Mouse (Mus musculus) testis, postnatal 10 days (tissue): ENCODE measurements around the gene Ap5m1.
"Not testable (repeated sequence)": the region's sequence is repeated elsewhere in the genome, so short reads cannot be mapped to it uniquely, and the experiment has no call there.

Experiments used
- DNase-seq: peaks from one replicate; pipeline ENCODE4 v3.0.0; 2021; ENCODE audit warnings: low spot score

Ap5m1 gene

DNA sequence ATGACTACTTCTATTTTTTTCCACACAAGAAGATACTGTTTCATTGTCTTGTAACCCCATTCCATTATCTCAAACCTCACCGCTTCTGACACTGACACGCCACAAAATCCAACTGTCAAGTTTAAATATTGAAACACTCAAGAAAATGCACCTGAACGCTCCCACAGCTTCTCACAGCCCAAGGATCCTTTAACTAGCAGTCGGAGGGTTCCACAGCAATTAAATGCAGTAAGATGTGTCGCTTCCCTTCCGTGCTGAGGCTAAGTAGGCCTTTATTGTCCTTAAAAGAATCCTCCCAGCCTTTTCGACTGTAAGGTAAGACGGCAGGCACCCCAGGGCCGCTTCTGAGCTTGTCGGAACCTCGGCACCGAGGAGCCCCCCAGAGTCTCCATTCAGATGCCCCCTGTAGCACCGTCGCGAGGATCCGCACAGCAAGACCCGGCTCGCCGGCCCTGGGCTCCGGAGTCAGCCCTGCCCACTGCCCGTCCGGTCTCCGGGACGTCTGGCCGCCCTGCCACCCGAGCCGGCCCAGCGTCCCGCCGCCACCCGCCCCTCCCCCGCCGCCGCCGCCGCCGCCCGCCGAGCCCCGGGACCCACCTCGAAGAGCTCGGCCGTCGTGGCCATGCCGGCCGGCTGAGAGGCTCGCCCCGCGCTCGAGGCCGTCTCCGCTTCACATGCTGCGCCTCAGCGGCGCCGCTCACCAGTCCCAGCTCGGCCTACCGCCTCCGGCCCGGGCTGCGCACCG lies at the start of gene Ap5m1:
Ap5m1 (plus strand) TSS at position 569 of the 745 bp plus-strand sequence.
- peak; percentile 66 for DNase-seq

DNA sequence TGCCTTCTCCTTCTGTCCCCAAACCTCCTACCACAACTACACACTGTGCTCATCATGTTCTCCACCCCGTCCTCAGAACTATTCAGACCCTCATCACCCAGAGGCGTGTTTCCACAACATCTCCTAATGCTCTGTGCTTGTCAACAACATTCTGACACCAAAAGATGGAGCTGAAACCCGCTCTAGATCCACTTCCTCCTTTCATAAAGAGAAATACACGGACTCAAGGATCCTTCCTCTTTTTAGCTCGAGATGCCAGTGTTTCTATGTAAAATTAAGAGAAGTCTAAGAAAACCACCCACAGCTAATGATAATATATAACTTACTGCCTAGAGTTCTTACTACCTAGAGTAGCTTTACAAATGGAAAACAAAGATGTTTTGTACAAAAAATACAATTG lies 46.1 kb upstream of the Ap5m1 start:
- DNase-seq, result no peak

DNA sequence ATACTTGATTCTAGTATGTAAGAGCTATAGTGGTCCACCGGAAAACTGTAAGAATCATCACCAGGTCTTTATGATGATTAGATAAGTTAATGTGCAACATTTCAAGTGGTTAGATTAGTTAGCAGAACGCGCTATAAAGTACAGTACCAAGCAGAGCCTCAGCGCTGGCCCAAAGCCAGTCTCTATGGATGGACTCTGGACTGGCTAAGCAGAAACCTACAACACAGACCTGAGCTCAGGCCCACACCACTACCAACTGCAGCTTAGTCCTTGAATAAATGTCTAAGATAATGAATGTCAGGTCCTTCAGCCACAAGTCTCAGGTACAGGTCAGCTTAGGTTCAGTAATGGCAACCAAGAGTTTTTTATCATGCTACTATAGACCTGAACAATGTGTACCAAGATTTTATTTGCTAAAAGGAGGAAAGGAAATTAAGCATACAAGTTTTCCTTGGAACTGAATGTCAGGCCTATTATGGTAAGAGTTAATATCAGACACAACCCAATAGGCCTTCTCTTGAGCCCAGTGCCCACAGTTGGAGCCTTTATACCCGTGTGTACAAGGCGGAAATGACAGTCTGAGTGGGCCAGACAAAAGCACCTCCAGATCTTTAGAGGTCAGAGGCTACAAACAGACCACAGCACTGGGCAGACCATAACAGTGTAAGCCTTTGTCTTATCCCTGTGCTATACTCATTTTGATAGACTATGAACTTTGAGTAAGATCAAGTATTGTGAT lies 38.7 kb upstream of the Ap5m1 start:
- no peak for DNase-seq

DNA sequence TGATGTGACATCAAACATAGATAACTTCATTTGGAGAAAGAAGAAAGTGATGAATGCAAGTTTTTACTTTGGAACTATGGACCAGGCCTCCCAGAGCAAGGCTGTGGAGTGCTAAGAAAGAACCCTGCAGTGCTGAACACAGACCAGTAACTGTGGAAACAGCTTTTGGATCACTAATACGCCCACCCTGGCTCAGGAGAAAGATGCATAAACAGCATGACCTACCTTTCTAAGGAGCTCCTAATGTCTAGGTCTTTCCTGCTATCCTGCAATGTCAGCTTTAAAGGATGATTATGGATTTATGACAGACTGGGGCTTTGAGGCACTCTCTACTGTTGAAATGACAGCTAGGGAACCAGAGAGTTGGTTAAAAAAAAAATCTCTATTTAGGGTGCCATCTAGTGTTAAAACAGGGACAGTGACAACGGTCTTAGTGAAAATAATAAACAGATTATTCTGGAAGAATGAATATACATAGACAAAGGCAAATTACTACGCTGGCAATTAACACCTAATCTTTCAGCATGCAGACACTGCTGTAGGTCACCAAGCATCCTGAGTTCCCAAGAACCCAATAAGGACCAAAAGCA lies 38.0 kb upstream of the Ap5m1 start:
- no peak for DNase-seq

DNA sequence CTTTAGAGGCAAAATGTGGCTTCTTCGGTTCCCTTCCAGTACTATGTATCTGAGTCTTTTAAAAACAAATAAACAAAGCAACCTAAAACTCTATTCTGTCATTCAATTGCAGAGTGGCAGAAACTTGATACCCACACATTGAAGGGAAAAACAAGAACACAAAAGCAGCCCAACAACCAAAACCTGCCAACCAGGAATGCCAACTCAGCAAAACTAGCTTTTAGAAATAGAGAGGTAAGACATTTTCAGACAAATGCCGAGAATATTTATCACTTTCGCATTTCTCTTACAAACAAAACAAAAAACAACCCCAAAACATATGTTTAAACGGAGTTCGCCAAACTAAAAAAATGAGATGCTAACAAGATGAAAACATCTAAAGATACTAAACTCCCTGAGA lies 36.9 kb upstream of the Ap5m1 start:
- DNase-seq, result no peak

DNA sequence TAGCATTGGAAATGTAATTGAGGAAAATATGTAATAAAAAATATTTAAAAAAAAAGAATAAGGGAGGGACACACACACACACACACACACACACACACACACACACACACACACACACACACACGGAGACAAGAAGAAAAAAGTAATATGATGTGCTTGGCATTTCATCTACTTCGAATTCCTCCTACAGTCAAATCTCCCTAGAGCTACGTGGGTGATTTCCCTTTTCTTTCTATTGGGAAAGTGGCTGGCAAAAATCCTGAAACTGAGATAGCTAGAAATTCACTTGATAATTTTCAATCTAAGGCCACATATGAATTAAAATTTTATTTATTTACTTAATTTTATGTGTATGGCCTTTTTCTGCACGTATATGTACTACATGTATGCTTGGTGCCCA lies 20.3 kb upstream of the Ap5m1 start:
- DNase-seq, result no peak

DNA sequence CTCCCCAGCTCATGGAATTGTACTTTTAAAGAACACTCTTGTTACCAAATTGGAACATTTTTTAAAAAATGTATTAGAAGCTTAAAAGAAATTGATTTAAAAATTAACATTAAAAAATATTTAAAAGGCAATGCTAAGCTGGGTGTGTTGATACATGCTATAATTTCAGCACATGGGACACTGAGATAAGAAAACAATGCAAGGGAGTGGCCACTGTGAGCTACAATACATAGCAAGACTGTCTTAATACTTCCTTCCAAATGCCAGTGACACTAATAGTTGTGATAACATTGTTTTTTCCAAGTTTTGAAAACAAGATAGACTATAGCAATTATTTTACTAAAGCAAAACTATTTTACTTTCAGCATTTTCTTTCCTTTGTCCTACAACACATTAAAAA lies 16.4 kb upstream of the Ap5m1 start:
- DNase-seq, result no peak

DNA sequence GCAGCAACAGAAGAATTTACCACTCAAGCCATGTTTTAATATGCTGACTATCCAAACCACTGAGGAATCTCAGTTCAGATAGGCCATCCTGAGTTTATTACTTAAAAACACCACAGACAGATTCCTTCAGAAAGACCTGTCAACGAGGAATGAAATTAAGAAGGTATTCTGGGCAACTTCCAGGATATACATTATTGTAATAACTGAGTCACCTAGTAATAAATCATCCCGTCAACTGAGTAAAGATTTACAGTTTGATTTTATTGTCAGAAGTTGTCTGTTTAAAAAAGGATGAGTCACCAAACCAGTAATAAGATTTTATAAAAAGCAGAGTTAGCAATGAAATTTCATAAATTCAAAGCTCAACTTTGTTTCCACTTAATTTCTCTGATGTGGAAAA lies 2.1 kb upstream of the Ap5m1 start:
- no peak for DNase-seq

DNA sequence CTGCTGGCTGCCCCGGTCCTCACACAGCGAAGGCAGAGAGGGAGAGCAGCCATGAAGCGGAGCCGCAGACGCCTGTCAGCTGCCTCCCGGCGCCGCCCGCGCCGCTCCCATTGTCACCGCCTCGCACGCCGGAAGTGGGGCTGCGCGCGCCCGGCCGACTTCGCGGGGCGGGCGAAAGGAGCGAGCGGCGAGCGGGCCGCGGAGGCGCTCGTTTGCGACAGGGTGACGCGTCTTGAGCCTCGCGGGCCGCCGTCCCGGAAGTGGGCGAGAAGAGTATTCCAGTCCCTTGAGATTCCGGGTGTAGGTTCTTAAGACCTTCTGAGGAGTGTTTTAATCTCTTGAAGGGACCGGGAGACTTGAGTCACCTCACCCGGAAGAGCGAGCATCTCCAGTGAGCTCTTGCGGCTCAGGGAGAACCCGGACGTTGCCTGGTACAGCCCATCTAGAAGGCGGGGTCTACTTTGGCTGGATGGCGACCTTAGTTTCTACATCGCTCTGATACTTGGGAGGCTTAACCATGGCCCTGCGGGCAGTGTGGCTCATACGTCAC lies 452 bp downstream of the Ap5m1 start, which contains the start of gene Exoc5:
Exoc5 (minus strand) TSS at position 380 of the 550 bp plus-strand sequence.
- DNase-seq, result peak; percentile 96

DNA sequence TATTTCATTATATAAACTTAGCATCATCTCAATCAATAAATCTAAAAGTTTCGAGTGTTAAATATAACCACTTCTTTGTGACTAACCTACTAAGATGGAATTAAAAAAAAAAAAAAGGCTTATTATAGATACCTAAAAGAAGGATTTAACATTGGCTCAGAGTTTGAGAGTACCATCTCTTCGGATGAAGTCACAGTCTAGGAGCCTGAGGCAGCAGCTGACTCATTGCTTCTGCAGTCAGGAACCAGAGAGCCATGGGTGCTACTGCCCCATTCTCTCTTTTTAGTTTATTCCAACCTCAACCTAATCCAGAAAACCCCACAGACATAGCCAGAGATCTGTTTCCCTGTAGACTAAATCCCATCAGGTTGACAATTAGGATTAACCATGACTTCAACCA lies 6.9 kb downstream of the Ap5m1 start:
- DNase-seq, result no peak

DNA sequence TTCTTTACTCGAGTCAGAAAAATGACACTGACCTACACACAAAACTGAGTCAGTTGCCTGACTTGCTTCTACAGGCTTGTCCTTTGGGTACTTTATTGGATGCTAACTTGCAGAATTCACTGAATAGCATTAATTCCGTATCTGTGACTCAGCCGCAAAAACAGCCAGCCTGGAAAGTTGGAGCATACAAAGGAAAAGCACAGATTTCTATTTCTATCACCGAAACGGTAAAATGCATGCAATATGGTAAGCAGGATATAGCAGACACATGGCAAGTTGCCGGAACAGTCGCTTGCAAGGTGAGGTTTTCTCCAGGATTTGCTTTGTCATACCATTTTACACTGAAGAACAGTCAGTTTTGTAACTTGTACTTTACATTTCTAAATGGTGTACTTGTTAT lies 8.0 kb downstream of the Ap5m1 start:
- DNase-seq, result no peak

DNA sequence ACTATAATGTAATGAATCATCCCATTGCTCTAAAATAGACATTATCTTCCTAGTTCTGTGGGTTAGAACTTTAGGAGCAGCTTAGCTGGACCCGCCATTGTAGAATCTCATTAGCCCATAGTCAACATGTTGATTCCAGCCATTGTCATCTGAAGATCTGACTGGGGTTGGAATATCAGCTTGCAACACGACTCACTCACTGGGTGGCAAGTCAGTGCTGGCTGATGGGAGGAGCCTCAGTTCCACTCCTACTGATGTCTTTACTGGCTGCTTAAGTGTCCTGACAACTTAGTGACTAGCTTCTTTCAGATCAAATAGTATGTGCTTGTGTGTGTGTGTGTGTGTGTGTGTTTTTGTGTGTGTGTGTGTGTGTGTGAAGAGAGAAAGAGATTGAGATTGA lies 8.5 kb downstream of the Ap5m1 start:
- DNase-seq, result no peak

DNA sequence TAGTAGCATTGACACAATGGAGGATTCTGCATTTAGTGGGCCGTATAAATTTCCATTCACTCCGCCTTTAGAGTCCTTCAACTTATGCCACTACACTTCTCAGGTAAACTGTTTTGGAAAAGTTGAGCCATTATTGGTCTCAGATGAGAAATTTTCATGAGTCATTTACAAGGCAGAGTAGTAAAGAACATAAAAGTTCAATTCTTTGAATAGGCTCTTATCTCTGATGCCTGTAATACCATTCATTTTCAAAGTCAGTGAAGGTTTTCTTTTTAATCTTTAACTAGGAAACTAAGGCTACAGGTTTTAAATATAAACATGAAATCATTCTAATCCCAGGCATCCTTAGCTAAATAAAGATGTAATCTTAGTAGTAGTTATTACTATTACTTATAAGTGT lies 12.9 kb downstream of the Ap5m1 start:
- no peak for DNase-seq

DNA sequence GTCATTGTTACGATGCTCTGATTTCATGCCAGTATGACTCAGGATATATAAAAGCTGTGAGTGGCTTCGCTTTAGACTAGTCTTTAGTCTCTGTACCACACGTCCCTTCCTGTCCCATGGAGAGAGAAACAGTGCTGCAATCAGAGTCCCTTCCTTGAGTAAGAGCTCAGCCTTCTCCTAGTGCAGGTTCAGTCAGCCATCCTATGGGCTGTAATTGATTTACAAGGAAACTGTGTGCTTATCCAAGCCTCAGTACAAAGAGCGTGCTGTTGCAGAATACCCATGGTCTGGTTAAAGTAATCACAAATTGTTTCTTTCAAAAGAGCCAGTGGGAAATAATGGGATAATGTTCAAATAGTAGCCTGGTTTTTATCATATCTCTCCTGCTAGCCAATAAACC lies 20.6 kb downstream of the Ap5m1 start:
- DNase-seq, result no peak

DNA sequence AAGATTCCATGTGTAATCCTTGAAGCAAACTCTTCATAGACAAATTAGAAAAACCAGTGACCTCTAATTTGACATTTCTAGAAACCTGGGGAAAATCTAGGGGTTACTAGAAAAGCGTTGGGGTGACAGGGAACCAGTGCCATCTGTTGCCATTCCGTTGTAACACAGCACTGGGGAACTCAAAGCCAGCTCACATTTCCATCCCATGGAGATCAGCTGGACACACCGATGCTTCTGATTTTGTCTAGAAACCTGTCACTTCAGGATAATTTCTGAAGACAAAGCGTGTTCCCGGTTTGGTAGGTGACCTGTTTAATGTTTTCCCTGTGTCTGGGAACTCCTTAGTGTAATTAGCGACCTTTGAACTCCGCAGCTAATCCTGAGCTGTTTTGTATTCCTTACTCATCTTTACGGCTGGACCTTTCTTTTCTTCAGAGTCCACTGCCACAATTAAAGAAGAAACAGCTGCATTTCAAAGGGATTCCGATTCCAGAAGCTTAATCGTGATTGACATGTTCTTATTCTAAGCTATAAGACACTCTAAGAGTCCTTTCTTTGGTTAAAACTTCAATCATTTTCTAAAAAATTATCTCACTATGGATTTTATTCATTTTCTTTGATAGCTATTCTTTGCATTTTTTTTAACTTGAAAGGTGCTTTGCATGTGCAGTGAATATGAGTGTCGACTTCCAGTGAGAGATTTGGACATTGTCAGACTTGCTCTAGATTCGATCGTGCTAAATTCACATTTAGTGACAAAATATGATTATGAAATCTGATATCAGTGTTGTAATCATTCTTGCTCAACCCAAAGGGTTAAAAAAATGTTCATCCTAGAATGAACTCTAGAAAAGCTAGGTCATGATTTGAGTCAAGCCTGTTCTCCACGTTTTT lies 22.5 kb downstream of the Ap5m1 start:
- no peak for DNase-seq

DNA sequence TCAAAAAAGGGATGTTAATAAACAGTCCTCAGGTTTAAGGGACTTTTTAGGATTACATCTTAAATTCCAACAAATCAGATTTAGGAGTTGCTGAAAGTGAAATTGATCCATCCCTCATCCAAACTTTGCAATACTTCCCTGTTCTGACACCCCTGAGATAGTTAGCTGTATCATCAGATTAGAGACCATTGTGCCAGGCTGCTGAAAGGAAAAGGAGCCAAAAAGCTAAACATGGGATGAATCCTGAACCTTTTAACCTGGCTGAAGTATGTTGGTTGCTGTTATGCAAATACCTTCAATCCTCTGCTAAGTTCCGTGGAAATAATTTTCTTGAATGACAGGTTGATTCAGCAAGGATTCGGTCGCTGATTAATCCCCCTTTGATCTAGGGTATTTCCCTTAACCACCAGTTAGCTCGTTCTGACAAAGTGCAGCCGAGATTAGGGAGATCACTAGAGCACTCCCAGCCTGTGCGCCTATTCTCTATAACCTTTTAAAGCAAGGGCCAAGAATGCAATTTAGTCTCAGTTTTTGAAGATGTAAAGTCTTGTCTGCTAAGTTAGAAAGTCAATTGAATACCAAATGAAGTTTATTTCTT lies 23.7 kb downstream of the Ap5m1 start:
- DNase-seq, result no peak

DNA sequence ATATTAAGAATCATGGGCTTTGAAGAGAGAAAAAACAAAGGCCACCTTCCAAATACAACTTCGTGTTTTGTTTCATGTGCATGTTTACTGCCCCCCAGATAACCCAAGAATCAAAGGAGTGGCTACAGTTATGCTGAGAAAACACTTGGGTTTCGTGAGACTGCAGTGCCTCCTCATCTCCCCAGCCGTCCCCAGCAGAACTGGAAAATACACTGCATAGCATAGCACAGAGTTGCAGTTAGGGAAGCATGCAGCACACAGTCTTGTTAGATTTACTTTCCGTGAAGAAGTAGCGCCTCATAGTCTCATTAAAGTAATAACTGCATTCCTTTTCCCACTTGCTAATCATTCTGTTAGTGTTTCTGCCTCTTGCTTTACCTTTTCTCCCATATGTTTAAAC lies 24.2 kb downstream of the Ap5m1 start:
- no peak for DNase-seq

DNA sequence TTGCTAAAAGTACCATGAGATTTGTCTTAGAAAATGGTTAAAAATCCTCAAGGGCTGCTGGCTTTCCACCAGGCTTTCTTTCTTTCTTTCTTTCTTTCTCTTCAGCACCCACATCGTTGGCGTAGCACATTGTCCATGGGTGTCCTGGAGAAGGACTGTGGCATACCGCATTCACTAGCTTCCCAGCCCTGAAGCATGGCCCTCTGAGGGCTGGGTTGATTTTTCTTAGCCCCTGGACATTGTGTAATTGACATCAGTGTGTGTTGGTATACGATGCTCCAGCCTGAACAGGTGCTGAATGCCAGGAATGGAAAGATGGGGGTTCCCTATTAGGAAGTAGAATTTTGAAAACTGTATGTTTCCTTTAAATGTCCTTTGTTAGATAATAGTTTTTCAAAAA lies 25.4 kb downstream of the Ap5m1 start:
- no peak for DNase-seq

DNA sequence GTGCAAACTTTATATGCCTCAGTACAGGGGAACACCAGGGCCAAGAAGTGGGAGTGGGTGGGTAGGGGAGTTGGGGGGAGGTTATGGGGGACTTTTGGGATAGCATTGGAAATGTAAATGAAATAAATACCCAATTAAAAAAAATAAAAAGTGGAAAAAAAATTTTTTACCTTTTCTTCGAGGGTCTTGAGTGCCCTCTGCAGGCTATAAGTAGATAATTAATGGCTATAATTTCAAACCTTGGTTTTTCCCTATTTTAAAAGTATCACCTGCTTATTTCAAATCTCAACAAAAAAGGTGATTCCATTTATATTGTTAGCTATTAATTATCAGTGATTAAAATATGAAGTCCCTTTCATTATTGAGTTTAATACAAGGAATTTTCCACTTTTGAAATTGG lies 25.9 kb downstream of the Ap5m1 start:
- not testable (repeated sequence) for DNase-seq

DNA sequence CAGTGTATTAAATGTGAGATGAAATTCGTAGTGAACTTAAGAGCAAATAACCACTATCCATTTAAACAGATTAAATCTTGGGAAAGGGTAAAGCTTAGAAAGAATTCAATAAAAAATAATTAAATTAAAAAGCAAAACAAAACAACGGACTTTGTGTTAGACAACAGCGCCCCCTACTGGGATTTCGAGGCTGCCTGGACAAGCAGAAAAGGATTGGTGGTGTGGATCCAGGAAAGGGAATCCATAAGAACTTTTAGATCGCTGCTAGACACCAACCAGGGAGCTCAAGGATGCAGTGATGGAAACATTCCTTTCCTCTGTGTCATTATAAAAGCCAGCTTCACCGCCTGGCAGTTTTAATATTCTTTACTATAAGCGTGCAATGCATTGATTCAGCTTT lies 52.5 kb downstream of the Ap5m1 start:
- DNase-seq, result peak; percentile 89

DNA sequence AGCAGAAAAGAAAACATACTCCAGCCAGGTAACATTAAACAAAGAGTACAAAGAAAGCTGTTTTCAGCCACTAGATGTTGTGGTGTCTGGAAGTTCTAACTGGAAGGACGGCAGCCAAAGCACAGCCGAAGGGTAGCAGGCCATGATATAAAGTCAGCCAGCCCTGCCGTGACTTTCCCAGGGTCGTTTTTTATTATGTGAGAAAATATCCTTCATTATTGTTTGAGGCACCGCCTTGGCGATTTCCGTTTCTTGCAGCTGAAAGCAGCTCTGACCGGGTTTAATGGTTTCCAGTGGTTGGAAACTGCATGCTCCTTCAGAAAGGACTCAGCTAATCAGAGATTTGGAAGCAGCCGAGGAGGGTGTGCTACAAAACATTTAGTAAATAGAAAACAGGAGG lies 55.8 kb downstream of the Ap5m1 start:
- no peak for DNase-seq
